Mouse (Mus musculus): Measurements from ENCODE around the gene Stkld1. TPM values are rescaled to one million over a fixed set of nuclear protein-coding genes. Genes with fewer than 3 reads are reported as not detected.
"Not testable (repeated sequence)": the region's sequence is repeated elsewhere in the genome, so short reads cannot be mapped to it uniquely, and the experiment has no call there.

The Stkld1 gene
- 0.52 TPM in 1 of 2 replicates, not detected in the other for polyA plus RNA-seq (2014; fragmentation: Nextera tagmentation; extraction: Ambion mirVana)

GRCm38 (mm10) chr2:26933304-26934055, at the start of gene Stkld1, which contains the start of gene Surf4:
Stkld1 (plus strand) TSS chr2:26934047.
Surf4 (minus strand) TSS chr2:26933928.
- Histone ChIP-seq H3K9ac (ENCODE audit: low read length) (peak within 1 kb of the TSS; percentile 86), H3K4me3 (ENCODE audit: low read depth, low read length) (peak within 1 kb of the TSS; percentile 86), H3K36me3 (ENCODE audit: control insufficient read depth, insufficient read depth, low read length) (peaks cover 22% of the 10 kb centered on the region), H3K27ac (ENCODE audit: low read depth, low read length) (peak within 1 kb of the TSS; percentile 72; the same call in 1 of the 2 replicates), H3K4me2 (ENCODE audit: low read length) (peak within 1 kb of the TSS; percentile 85), H3K4me1 (ENCODE audit: control insufficient read depth, insufficient read depth, low read length) (peaks cover 14% of the 10 kb centered on the region), H3K27me3 (replicated peaks; ENCODE audit: control insufficient read depth, insufficient read depth, low read length) (no peaks in the 10 kb centered on the region), H3K9me3 (replicated peaks; ENCODE audit: control insufficient read depth, low read length) (no peaks in the 10 kb centered on the region)
- ATAC-seq (peak; percentile 97), DNase-seq (ENCODE audit: low spot score) (peak; percentile 95)
- under 1% methylated on average over 41 of the region's 70 CpGs for WGBS

DNA sequence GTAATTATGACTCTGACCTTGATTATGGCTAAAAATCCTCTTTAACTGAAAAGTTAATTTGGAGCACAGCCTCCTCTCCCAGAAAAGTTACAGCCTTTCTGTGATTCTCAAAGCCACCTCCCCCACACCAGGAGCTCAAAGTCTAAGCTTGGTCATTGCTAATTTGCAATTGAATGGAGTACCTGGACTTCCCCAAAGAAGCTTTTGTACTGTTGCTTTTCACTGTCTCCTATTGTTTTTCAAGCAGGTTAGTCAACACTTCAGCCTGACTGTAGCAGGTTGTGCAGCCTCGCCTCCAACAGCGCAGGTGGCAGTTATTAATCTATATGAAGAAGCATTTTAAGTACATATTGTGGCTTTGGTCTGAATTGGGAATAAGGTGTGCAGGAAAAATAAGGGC, 48.3 kb upstream of the Stkld1 start:
- H3K9me3 ChIP-seq (replicated peaks; ENCODE audit: control insufficient read depth, low read length); H3K4me1 ChIP-seq (ENCODE audit: control insufficient read depth, insufficient read depth, low read length); H3K27me3 ChIP-seq (replicated peaks; ENCODE audit: control insufficient read depth, insufficient read depth, low read length); ATAC-seq; H3K4me2 ChIP-seq (ENCODE audit: low read length); H3K27ac ChIP-seq (ENCODE audit: low read depth, low read length); DNase-seq (ENCODE audit: low spot score); H3K9ac ChIP-seq (ENCODE audit: low read length); H3K4me3 ChIP-seq (ENCODE audit: low read depth, low read length): not testable (repeated sequence)
- 76% methylated on average over 2 of the region's 2 CpGs for WGBS
- peaks cover 18% of the 10 kb centered on the region for H3K36me3 ChIP-seq (ENCODE audit: control insufficient read depth, insufficient read depth, low read length)

- H3K9ac ChIP-seq (ENCODE audit: low read length); H3K27me3 ChIP-seq (replicated peaks; ENCODE audit: control insufficient read depth, insufficient read depth, low read length); DNase-seq (ENCODE audit: low spot score); ATAC-seq; H3K4me1 ChIP-seq (ENCODE audit: control insufficient read depth, insufficient read depth, low read length); H3K27ac ChIP-seq (ENCODE audit: low read depth, low read length); H3K4me3 ChIP-seq (ENCODE audit: low read depth, low read length); H3K4me2 ChIP-seq (ENCODE audit: low read length); H3K9me3 ChIP-seq (replicated peaks; ENCODE audit: control insufficient read depth, low read length): not testable (repeated sequence)
- peaks cover 24% of the 10 kb centered on the region for H3K36me3 ChIP-seq (ENCODE audit: control insufficient read depth, insufficient read depth, low read length)
- 49% methylated on average over 4 of the region's 4 CpGs for WGBS
Measured at GRCm38 (mm10) chr2:26886170-26886569, 47.7 kb upstream of the Stkld1 start.

- Histone ChIP-seq H3K4me2 (ENCODE audit: low read length) (no peak overlapping the region), H3K4me1 (ENCODE audit: control insufficient read depth, insufficient read depth, low read length) (no peaks in the 10 kb centered on the region), H3K27me3 (replicated peaks; ENCODE audit: control insufficient read depth, insufficient read depth, low read length) (no peaks in the 10 kb centered on the region), H3K9me3 (replicated peaks; ENCODE audit: control insufficient read depth, low read length) (no peaks in the 10 kb centered on the region), H3K27ac (ENCODE audit: low read depth, low read length) (no peak overlapping the region), H3K9ac (ENCODE audit: low read length) (no peak overlapping the region), H3K36me3 (ENCODE audit: control insufficient read depth, insufficient read depth, low read length) (peaks cover 83% of the 10 kb centered on the region), H3K4me3 (ENCODE audit: low read depth, low read length) (no peak overlapping the region)
- DNase-seq (ENCODE audit: low spot score) (no peak), ATAC-seq (no peak)
- 88% methylated on average over 4 of the region's 4 CpGs for WGBS
Measured at GRCm38 (mm10) chr2:26895898-26896297, 37.9 kb upstream of the Stkld1 start.

- 78% methylated on average over 1 of the region's 1 CpGs for WGBS
- no peak overlapping the region for H3K9ac ChIP-seq (ENCODE audit: low read length)
- no peak overlapping the region for H3K4me3 ChIP-seq (ENCODE audit: low read depth, low read length)
- ATAC-seq (no peak), DNase-seq (ENCODE audit: low spot score) (no peak)
- H3K9me3 ChIP-seq (replicated peaks; ENCODE audit: control insufficient read depth, low read length), result no peaks in the 10 kb centered on the region
- H3K27me3 ChIP-seq (replicated peaks; ENCODE audit: control insufficient read depth, insufficient read depth, low read length), result no peaks in the 10 kb centered on the region
- H3K4me2 ChIP-seq (ENCODE audit: low read length), result no peak overlapping the region
- no peak overlapping the region for H3K27ac ChIP-seq (ENCODE audit: low read depth, low read length)
- H3K36me3 ChIP-seq (ENCODE audit: control insufficient read depth, insufficient read depth, low read length), result peaks cover 57% of the 10 kb centered on the region
- H3K4me1 ChIP-seq (ENCODE audit: control insufficient read depth, insufficient read depth, low read length), result peaks cover 14% of the 10 kb centered on the region
Measured at GRCm38 (mm10) chr2:26900731-26901130, 33.1 kb upstream of the Stkld1 start.

DNA sequence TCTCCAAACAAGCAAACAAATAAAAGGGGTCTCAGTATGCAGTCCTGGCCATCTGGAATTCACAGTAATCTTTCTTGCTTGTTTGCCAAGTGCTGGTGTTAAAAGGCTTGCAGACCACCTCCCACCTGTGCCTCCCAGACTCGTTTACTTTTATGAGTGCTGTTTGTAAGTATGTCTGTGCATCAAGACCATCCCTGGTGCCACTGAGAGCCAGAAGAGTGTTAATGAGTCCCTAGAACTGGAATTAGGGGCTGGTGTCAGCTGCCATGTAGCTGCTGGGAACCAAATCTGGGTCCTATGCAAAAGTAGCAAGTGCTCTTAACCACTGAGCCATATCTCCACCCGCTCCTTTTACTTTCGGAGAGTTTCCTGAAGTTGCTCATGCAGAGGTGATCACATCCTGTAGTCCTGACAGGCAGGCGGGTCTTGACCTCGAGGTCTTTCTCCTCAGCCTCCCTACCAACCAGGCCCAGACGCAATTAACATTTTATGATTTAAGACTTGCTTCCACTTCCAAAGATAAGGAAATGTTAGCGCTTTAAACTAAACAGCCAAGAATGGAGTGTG, 31.9 kb upstream of the Stkld1 start:
- Histone ChIP-seq H3K4me3 (ENCODE audit: low read depth, low read length) (peak overlapping the region; percentile 80), H3K27me3 (replicated peaks; ENCODE audit: control insufficient read depth, insufficient read depth, low read length) (no peaks in the 10 kb centered on the region), H3K9me3 (replicated peaks; ENCODE audit: control insufficient read depth, low read length) (no peaks in the 10 kb centered on the region), H3K4me1 (ENCODE audit: control insufficient read depth, insufficient read depth, low read length) (peaks cover 14% of the 10 kb centered on the region), H3K9ac (ENCODE audit: low read length) (peak overlapping the region; percentile 82), H3K4me2 (ENCODE audit: low read length) (peak overlapping the region; percentile 84), H3K36me3 (ENCODE audit: control insufficient read depth, insufficient read depth, low read length) (peaks cover 58% of the 10 kb centered on the region), H3K27ac (ENCODE audit: low read depth, low read length) (no peak overlapping the region)
- no peak for DNase-seq (ENCODE audit: low spot score)
- ATAC-seq, result no peak
- 10% methylated on average over 7 of the region's 7 CpGs for WGBS

GRCm38 (mm10) chr2:26902467-26903220, 31.2 kb upstream of the Stkld1 start, which contains the start of gene Surf6:
Surf6 (minus strand) TSS chr2:26902879.
- under 1% methylated on average over 41 of the region's 41 CpGs for WGBS
- Histone ChIP-seq H3K27me3 (replicated peaks; ENCODE audit: control insufficient read depth, insufficient read depth, low read length) (no peaks in the 10 kb centered on the region), H3K36me3 (ENCODE audit: control insufficient read depth, insufficient read depth, low read length) (peaks cover 58% of the 10 kb centered on the region), H3K4me1 (ENCODE audit: control insufficient read depth, insufficient read depth, low read length) (peaks cover 14% of the 10 kb centered on the region), H3K27ac (ENCODE audit: low read depth, low read length) (peak within 1 kb of the TSS; percentile 91), H3K9me3 (replicated peaks; ENCODE audit: control insufficient read depth, low read length) (no peaks in the 10 kb centered on the region), H3K4me3 (ENCODE audit: low read depth, low read length) (peak within 1 kb of the TSS; percentile 80), H3K9ac (ENCODE audit: low read length) (peak within 1 kb of the TSS; percentile 82), H3K4me2 (ENCODE audit: low read length) (peak within 1 kb of the TSS; percentile 84)
- ATAC-seq, result peak; percentile 97
- peak; percentile 99 for DNase-seq (ENCODE audit: low spot score)

- DNase-seq (ENCODE audit: low spot score) (no peak), ATAC-seq (no peak)
- H3K4me3 ChIP-seq (ENCODE audit: low read depth, low read length), result peak overlapping the region; percentile 80
- peaks cover 58% of the 10 kb centered on the region for H3K36me3 ChIP-seq (ENCODE audit: control insufficient read depth, insufficient read depth, low read length)
- H3K4me1 ChIP-seq (ENCODE audit: control insufficient read depth, insufficient read depth, low read length), result peaks cover 14% of the 10 kb centered on the region
- no peaks in the 10 kb centered on the region for H3K27me3 ChIP-seq (replicated peaks; ENCODE audit: control insufficient read depth, insufficient read depth, low read length)
- H3K4me2 ChIP-seq (ENCODE audit: low read length), result peak overlapping the region; percentile 84
- H3K27ac ChIP-seq (ENCODE audit: low read depth, low read length), result peak overlapping the region; percentile 91
- H3K9ac ChIP-seq (ENCODE audit: low read length), result peak overlapping the region; percentile 82
- WGBS, result 9% methylated on average over 7 of the region's 7 CpGs
- H3K9me3 ChIP-seq (replicated peaks; ENCODE audit: control insufficient read depth, low read length), result no peaks in the 10 kb centered on the region
Measured at GRCm38 (mm10) chr2:26903311-26903710, 30.5 kb upstream of the Stkld1 start.
